Mouse (Mus musculus) testis, adult 10 weeks (tissue): Measurements from ENCODE around the gene BC107364. TPM values are rescaled to one million over a fixed set of nuclear protein-coding genes. Genes with fewer than 3 reads are reported as not detected.

Experiments used
- polyA plus RNA-seq: library from polyadenylated mRNA; stranded (reverse); fragments of 350-450 nt; fragmentation: Illumina TruSeq; extraction: RNeasy Lipid Tissue Mini Kit (QIAGEN cat#74804); gene quantifications from one replicate; pipeline ENCODE4 v1.2.3, GENCODE M21; 2014; ENCODE audit warnings: low read depth, low replicate concordance

The BC107364 gene
- 3.0 TPM for polyA plus RNA-seq

DNA sequence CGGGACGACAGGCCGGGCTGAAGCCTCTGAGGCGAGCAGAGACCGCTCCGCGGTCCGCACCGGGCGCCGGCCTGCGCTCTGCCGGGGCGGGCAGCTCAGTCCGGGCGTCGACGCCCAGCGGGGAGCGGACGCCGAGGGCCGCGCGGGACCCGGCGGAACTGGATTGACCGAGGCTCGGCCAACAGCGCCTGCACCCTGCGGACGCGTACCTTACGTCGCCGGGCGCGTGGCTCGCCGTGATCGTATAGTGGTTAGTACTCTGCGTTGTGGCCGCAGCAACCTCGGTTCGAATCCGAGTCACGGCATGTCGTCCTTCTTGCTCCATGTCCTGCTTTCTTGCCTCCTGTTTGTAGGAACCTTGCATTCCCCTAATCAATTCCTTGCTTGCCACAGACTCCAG lies at the start of gene BC107364:
TSS of gene BC107364 (minus strand) at position 45 of the 400 bp plus-strand sequence.

Other genes starting within 250 kb of the BC107364 start
- 3.8 TPM for gene Bola1, start 232.6 kb downstream of the BC107364 start, polyA plus RNA-seq
- gene Hist2h2ab, start 232.4 kb downstream of the BC107364 start, polyA plus RNA-seq: not detected
- not detected for gene Hist2h2ac, start 231.4 kb downstream of the BC107364 start, polyA plus RNA-seq
- 20.2 TPM for gene Hist2h2be, start 231.2 kb downstream of the BC107364 start, polyA plus RNA-seq
- 2.0 TPM for gene Hist2h3c2, start 213.2 kb downstream of the BC107364 start, polyA plus RNA-seq
- not detected for gene Hist2h2aa2, start 212.0 kb downstream of the BC107364 start, polyA plus RNA-seq
- gene Hist2h2aa1, start 206.8 kb downstream of the BC107364 start, polyA plus RNA-seq: not detected
- gene Hist2h3c1, start 205.6 kb downstream of the BC107364 start, polyA plus RNA-seq: 12.5 TPM
- not detected for gene Hist2h4, start 189.0 kb downstream of the BC107364 start, polyA plus RNA-seq
- gene Hist2h3b, start 183.7 kb downstream of the BC107364 start, polyA plus RNA-seq: not detected
- not detected for gene Hist2h2bb, start 182.6 kb downstream of the BC107364 start, polyA plus RNA-seq
- gene Fcgr1, start 158.3 kb downstream of the BC107364 start, polyA plus RNA-seq: 0.39 TPM
- gene Hfe2, start 72.9 kb upstream of the BC107364 start, polyA plus RNA-seq: 5.7 TPM
- gene Txnip, start 105.7 kb upstream of the BC107364 start, polyA plus RNA-seq: 45.4 TPM
- gene Gm16253, start 124.7 kb upstream of the BC107364 start, polyA plus RNA-seq: not detected
- 42.6 TPM for gene Polr3gl, start 141.9 kb upstream of the BC107364 start, polyA plus RNA-seq
- not detected for gene Ankrd34a, start 144.3 kb upstream of the BC107364 start, polyA plus RNA-seq
- gene Lix1l, start 148.8 kb upstream of the BC107364 start, polyA plus RNA-seq: 10.0 TPM
- 20.2 TPM for gene Rbm8a, start 177.6 kb upstream of the BC107364 start, polyA plus RNA-seq
- gene Pex11b, start 183.1 kb upstream of the BC107364 start, polyA plus RNA-seq: 22.0 TPM
- not detected for gene Gm42957, start 183.2 kb upstream of the BC107364 start, polyA plus RNA-seq
- 0.17 TPM for gene Itga10, start 193.3 kb upstream of the BC107364 start, polyA plus RNA-seq
- gene Ankrd35, start 217.8 kb upstream of the BC107364 start, polyA plus RNA-seq: 0.17 TPM
- gene Pias3, start 244.1 kb upstream of the BC107364 start, polyA plus RNA-seq: 1.3 TPM